Comparison of ENCODE assay signal across 8 mouse cellular contexts in the genomic region with DNA sequence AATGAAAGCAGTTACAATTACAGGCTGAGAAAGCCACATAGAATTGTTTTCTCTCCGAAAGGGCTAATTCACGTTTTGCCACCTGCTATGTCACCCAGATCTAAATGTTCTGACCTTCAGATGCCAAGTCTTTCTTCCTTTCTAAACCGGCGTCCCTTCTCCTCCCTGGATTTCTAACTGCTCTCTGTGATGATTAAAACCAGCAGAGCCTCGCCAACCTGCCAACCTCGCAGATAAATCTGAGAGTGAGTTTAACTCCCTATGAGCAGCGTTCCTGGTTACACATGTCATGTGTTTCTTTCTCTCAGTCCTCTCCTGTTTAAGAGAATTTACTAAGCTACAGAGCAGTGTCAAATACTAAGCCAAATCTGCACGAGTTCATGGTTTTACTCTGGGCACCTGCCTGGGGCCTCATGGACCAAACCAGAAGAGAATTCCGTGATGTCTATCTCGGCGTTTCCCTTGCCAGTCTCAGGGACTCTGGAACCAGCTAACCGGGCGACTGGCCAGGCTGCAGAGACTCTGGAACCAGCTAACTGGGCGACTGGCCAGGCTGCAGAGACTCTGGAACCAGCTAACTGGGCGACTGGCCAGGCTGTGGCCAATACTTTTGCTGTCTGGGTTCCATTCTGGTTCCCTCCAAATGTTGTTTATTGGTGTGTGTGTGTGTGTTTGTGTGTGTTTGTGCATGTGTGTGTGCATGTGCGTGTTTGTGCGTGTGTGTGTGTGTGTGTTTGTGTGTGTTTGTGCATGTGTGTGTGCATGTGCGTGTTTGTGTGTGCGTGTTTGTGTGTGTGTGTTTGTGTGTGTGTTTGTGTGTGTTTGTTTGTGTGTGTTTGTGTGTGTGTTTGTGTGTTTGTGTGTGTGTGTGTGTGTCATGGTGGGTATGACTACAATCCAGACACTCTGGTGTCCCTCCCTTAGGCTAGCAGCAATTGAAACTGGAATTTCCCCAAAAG. TPM values are rescaled to one million over a fixed set of nuclear protein-coding genes. Genes with fewer than 3 reads are reported as not detected.
DNase-seq lines count a peak whose midpoint lies in the region; ATAC-seq lines count a peak whose summit lies in the region.

No protein-coding gene starts in this region.

- intact Hi-C loops in left cerebral cortex, postnatal 14 days (cut with DNase I) = no loop called here

- H3K4me1 ChIP-seq in heart, embryonic 15.5 days (replicated peaks) = peaks cover 13% of the 10 kb centered on the region
- H3K4me1 ChIP-seq in limb, embryonic 10.5 days = peaks cover 16% of the 10 kb centered on the region

- no peak for ATAC-seq in heart, embryonic 15.5 days (replicated peaks; ENCODE audit: insufficient number of reproducible peaks, insufficient read depth, low FRiP score, low read depth)

- H3K4me2 ChIP-seq in heart, embryonic 15.5 days = peak overlapping the region; percentile 12; the same call in 1 of the 2 replicates

- WGBS in heart, embryonic 15.5 days = 41% methylated on average over 19 of the region's 19 CpGs
- 65% methylated on average over 19 of the region's 19 CpGs for WGBS in limb, embryonic 10.5 days

- peak overlapping the region; percentile 53 for H3K27ac ChIP-seq in heart, embryonic 15.5 days
- H3K27ac ChIP-seq in limb, embryonic 10.5 days = peak overlapping the region; percentile 30; the same call in 1 of the 2 replicates

- no peak overlapping the region for H3K4me3 ChIP-seq in heart, embryonic 15.5 days
- no peak overlapping the region for H3K4me3 ChIP-seq in limb, embryonic 10.5 days

- no peak overlapping the region for H3K9ac ChIP-seq in heart, embryonic 15.5 days

- no peaks in the 10 kb centered on the region for H3K27me3 ChIP-seq in heart, embryonic 15.5 days
- no peaks in the 10 kb centered on the region for H3K27me3 ChIP-seq in limb, embryonic 10.5 days (ENCODE audit: low read depth, poor library complexity, severe bottlenecking)

- peak; percentile 41 to 59 for DNase-seq in left cerebral cortex, postnatal 14 days (ENCODE audit: low spot score in 2 of 2)
- DNase-seq in left cerebral cortex, adult 8-10 months (ENCODE audit: low spot score in 2 of 2) = no peak
- DNase-seq in adrenal gland, postnatal 10 days = peak; percentile 71
- no peak for DNase-seq in limb, embryonic 10.5 days (ENCODE audit: low spot score)
- no peak for DNase-seq in spleen, postnatal 36 days (ENCODE audit: low spot score in 2 of 2)
- DNase-seq in natural killer cell, adult 2 months (ENCODE audit: low spot score in 2 of 2) = no peak
- DNase-seq in thymus, postnatal 36 days = no peak

- H3K9me3 ChIP-seq in heart, embryonic 15.5 days (replicated peaks) = no peaks in the 10 kb centered on the region
- H3K9me3 ChIP-seq in limb, embryonic 10.5 days (replicated peaks) = no peaks in the 10 kb centered on the region

- no peaks in the 10 kb centered on the region for H3K36me3 ChIP-seq in heart, embryonic 15.5 days
- H3K36me3 ChIP-seq in limb, embryonic 10.5 days = no peaks in the 10 kb centered on the region

RNA-seq across cellular contexts. Expression of gene Mdm2, which starts 7.9 kb away (rescaled TPM):
- 10 to 100 TPM; 49.9 to 50.4 TPM for total RNA-seq in left cerebral cortex, postnatal 14 days (2021)
- total RNA-seq in left cerebral cortex, adult 8-10 months (2022) = 10 to 100 TPM; 44.9 to 54.3 (median 51.9) TPM
- total RNA-seq in adrenal gland, postnatal 10 days (2021) = 10 to 100 TPM; 41.1 to 46.2 TPM
- 39.0 and 46.7 TPM in 2 replicates for polyA plus RNA-seq in heart, embryonic 15.5 days (2015; fragmentation: Nextera tagmentation; extraction: Ambion mirVana)
- 56.3 and 62.4 TPM in 2 replicates for polyA plus RNA-seq in limb, embryonic 10.5 days (2016; fragmentation: Nextera tagmentation; extraction: Ambion mirVana)

RNA-seq across cellular contexts. Expression of gene Slc35e3, which starts 27.7 kb away (rescaled TPM):
- total RNA-seq in left cerebral cortex, postnatal 14 days (2021) = 10 to 100 TPM; 28.5 to 31.6 TPM
- total RNA-seq in left cerebral cortex, adult 8-10 months (2022) = 10 to 100 TPM; 29.2 to 31.7 (median 30.3) TPM
- 10 to 100 TPM; 10.5 to 14.4 TPM for total RNA-seq in adrenal gland, postnatal 10 days (2021)
- polyA plus RNA-seq in heart, embryonic 15.5 days (2015; fragmentation: Nextera tagmentation; extraction: Ambion mirVana) = 7.1 and 8.9 TPM in 2 replicates
- 16.4 and 22.1 TPM in 2 replicates for polyA plus RNA-seq in limb, embryonic 10.5 days (2016; fragmentation: Nextera tagmentation; extraction: Ambion mirVana)

Comparison
In these comparisons a context has a peak if more than half of its experiments do, and no peak if none do; other contexts are left out.
1. DNase-seq: peak in left cerebral cortex, postnatal 14 days (2 of 2) and adrenal gland, postnatal 10 days (single experiment); none in left cerebral cortex, adult 8-10 months (0 of 2), limb, embryonic 10.5 days (single experiment), spleen, postnatal 36 days (0 of 2), natural killer cell, adult 2 months (0 of 2) and thymus, postnatal 36 days (0 of 2).